Mouse (Mus musculus) bone marrow macrophage, adult 2 months (primary cell): ENCODE results near the gene Aanat.

Experiments
- CTCF ChIP-seq: IDR thresholded peaks from 2 replicates; pipeline ENCODE4 v1.5.1; 2012; ENCODE audit warnings: low read depth, mild to moderate bottlenecking, low read length, moderate library complexity
- POLR2A ChIP-seq: IDR thresholded peaks from 2 replicates; pipeline ENCODE4 v1.6.1; 2012; ENCODE audit warnings: mild to moderate bottlenecking, low read depth, low read length, borderline replicate concordance

DNA sequence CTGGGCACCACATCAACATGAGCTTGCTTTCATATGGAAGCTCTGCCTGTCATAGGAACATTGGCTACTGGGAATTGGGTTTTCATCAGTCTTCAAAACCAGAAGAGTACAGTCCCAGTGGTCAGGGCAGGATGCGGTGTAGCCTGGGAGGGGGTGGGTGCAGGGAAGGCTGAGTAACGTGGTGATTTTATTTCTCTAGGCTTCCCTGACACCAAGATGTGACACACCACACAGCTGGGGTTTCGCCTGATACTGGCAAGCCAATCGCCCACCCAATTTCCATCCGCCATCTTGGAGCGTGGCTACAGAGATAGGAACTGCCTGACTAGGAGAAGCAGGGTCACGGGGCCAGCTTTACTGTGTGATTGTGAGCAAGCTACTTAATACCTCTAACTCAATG, 32.4 kb downstream of the Aanat start:
- TF ChIP-seq POLR2A (no peak), CTCF (no peak)
